Comparison of ENCODE assay signal across 17 mouse cellular contexts in genomic region chr7:119379935-119380334, GRCm38 (mm10).
DNase-seq lines count a peak whose midpoint lies in the region; ATAC-seq lines count a peak whose summit lies in the region.
"Had no signal": no experiment of that assay in that cellular context is flagged by ENCODE, and none has a peak within 500 bp of the region (broad histone marks: within the 10 kb centered on the region; RNA-seq: fewer than 3 reads in every experiment).

No protein-coding gene starts in this region.

- no peaks in the 10 kb centered on the region for H3K27me3 ChIP-seq in hindbrain, embryonic 13.5 days
- no peaks in the 10 kb centered on the region for H3K27me3 ChIP-seq in neural tube, embryonic 13.5 days
- no peaks in the 10 kb centered on the region for H3K27me3 ChIP-seq in intestine, embryonic 15.5 days (replicated peaks)
- no peaks in the 10 kb centered on the region for H3K27me3 ChIP-seq in heart, embryonic 11.5 days (ENCODE audit: control insufficient read depth, insufficient read depth, low read length)
- H3K27me3 ChIP-seq: heart, embryonic 15.5 days; limb, embryonic 12.5 days had no signal

- ATAC-seq in hindbrain, embryonic 13.5 days (ENCODE audit: low FRiP score) = peak; percentile 86
- ATAC-seq in neural tube, embryonic 13.5 days (ENCODE audit: low read depth) = peak; percentile 77
- no peak for ATAC-seq in intestine, embryonic 15.5 days
- no peak for ATAC-seq in heart, embryonic 11.5 days (replicated peaks; ENCODE audit: insufficient number of reproducible peaks, low FRiP score, low TSS enrichment)
- ATAC-seq: inflammation-experienced regulatory T-cells, adult 6 months; liver, postnatal 0 days had no signal

- H3K36me3 ChIP-seq in hindbrain, embryonic 13.5 days = no peaks in the 10 kb centered on the region
- H3K36me3 ChIP-seq in neural tube, embryonic 13.5 days = no peaks in the 10 kb centered on the region
- no peaks in the 10 kb centered on the region for H3K36me3 ChIP-seq in intestine, embryonic 15.5 days
- H3K36me3 ChIP-seq in heart, embryonic 11.5 days (ENCODE audit: control insufficient read depth, insufficient read depth, low read length) = no peaks in the 10 kb centered on the region
- H3K36me3 ChIP-seq: heart, embryonic 15.5 days; limb, embryonic 12.5 days had no signal

- H3K4me2 ChIP-seq in hindbrain, embryonic 13.5 days = no peak overlapping the region
- H3K4me2 ChIP-seq in neural tube, embryonic 13.5 days = no peak overlapping the region
- no peak overlapping the region for H3K4me2 ChIP-seq in intestine, embryonic 15.5 days (replicated peaks)
- no peak overlapping the region for H3K4me2 ChIP-seq in heart, embryonic 11.5 days
- H3K4me2 ChIP-seq: heart, embryonic 15.5 days; limb, embryonic 12.5 days had no signal

- H3K4me3 ChIP-seq in hindbrain, embryonic 13.5 days = no peak overlapping the region
- H3K4me3 ChIP-seq in neural tube, embryonic 13.5 days = no peak overlapping the region
- no peak overlapping the region for H3K4me3 ChIP-seq in intestine, embryonic 15.5 days (replicated peaks)
- no peak overlapping the region for H3K4me3 ChIP-seq in heart, embryonic 11.5 days (ENCODE audit: low read depth, low read length)
- H3K4me3 ChIP-seq: heart, embryonic 15.5 days; limb, embryonic 12.5 days had no signal

- peak overlapping the region; percentile 80 for H3K27ac ChIP-seq in hindbrain, embryonic 13.5 days
- peak overlapping the region; percentile 73 for H3K27ac ChIP-seq in neural tube, embryonic 13.5 days (replicated peaks)
- H3K27ac ChIP-seq in intestine, embryonic 15.5 days = no peak overlapping the region
- no peak overlapping the region for H3K27ac ChIP-seq in heart, embryonic 11.5 days (ENCODE audit: low read depth, low read length)
- H3K27ac ChIP-seq: heart, embryonic 15.5 days; kidney, postnatal 0 days; limb, embryonic 12.5 days; macrophage had no signal

- no peak overlapping the region for H3K9ac ChIP-seq in hindbrain, embryonic 13.5 days
- no peak overlapping the region for H3K9ac ChIP-seq in neural tube, embryonic 13.5 days
- no peak overlapping the region for H3K9ac ChIP-seq in intestine, embryonic 15.5 days
- H3K9ac ChIP-seq in heart, embryonic 11.5 days (ENCODE audit: low read depth, low read length) = no peak overlapping the region
- H3K9ac ChIP-seq: heart, embryonic 15.5 days; limb, embryonic 12.5 days; liver, postnatal 0 days had no signal

- DNase-seq in layer of hippocampus, adult 11-12 months (ENCODE audit: low spot score) = peak; percentile 4
- no peak for DNase-seq in layer of hippocampus, adult 8-10 months (ENCODE audit: low spot score in 2 of 2)
- DNase-seq in brain, adult 2 months (ENCODE audit: low read depth, low spot score) = peak; percentile 19
- no peak for DNase-seq in urinary bladder, postnatal 14 days (ENCODE audit: low spot score)
- DNase-seq: adrenal gland, postnatal 36 days; B cell, adult 2 months; liver, postnatal 0 days; right cerebral cortex, adult 18-20 months had no signal

- 11% methylated on average over 3 of the region's 3 CpGs for WGBS in hindbrain, embryonic 13.5 days
- WGBS in neural tube, embryonic 13.5 days = 23% methylated on average over 3 of the region's 3 CpGs
- WGBS in intestine, embryonic 15.5 days = 56% methylated on average over 3 of the region's 3 CpGs
- WGBS in heart, embryonic 11.5 days (ENCODE audit: insufficient replicate concordance) = 55% methylated on average over 3 of the region's 3 CpGs

- peaks cover 22% of the 10 kb centered on the region for H3K4me1 ChIP-seq in hindbrain, embryonic 13.5 days (replicated peaks)
- peaks cover 16% of the 10 kb centered on the region for H3K4me1 ChIP-seq in neural tube, embryonic 13.5 days (replicated peaks)
- no peaks in the 10 kb centered on the region for H3K4me1 ChIP-seq in intestine, embryonic 15.5 days (replicated peaks)
- no peaks in the 10 kb centered on the region for H3K4me1 ChIP-seq in heart, embryonic 11.5 days (ENCODE audit: control insufficient read depth, insufficient read depth, low read length)
- H3K4me1 ChIP-seq: heart, embryonic 15.5 days; limb, embryonic 12.5 days had no signal

- no peaks in the 10 kb centered on the region for H3K9me3 ChIP-seq in hindbrain, embryonic 13.5 days
- H3K9me3 ChIP-seq in neural tube, embryonic 13.5 days = no peaks in the 10 kb centered on the region
- H3K9me3 ChIP-seq in intestine, embryonic 15.5 days = no peaks in the 10 kb centered on the region
- no peaks in the 10 kb centered on the region for H3K9me3 ChIP-seq in heart, embryonic 11.5 days (replicated peaks; ENCODE audit: control insufficient read depth, low read length)
- H3K9me3 ChIP-seq: limb, embryonic 12.5 days had no signal

Comparison
In these comparisons a context has a peak if more than half of its experiments do, and no peak if none do; other contexts are left out.
1. DNase-seq: peak in layer of hippocampus, adult 11-12 months (single experiment) and brain, adult 2 months (single experiment); none in layer of hippocampus, adult 8-10 months (0 of 2) and urinary bladder, postnatal 14 days (single experiment).
2. ATAC-seq: peak in hindbrain, embryonic 13.5 days (single experiment) and neural tube, embryonic 13.5 days (single experiment); none in intestine, embryonic 15.5 days (single experiment) and heart, embryonic 11.5 days (single experiment).
3. H3K27ac ChIP-seq: peak in hindbrain, embryonic 13.5 days (single experiment) and neural tube, embryonic 13.5 days (single experiment); none in intestine, embryonic 15.5 days (single experiment) and heart, embryonic 11.5 days (single experiment).